Mouse (Mus musculus) hindbrain, postnatal 0 days (tissue): Measurements from ENCODE around the gene Borcs7. TPM values are rescaled to one million over a fixed set of nuclear protein-coding genes. Genes with fewer than 3 reads are reported as not detected.

Experiments
- ATAC-seq: fragments of 200-750 bp; cut with Nextera tagmentation; 2 replicates; pipeline ENCODE4 v1.8.0; 2017; ENCODE audit warnings: mild to moderate bottlenecking, moderate TSS enrichment, moderate library complexity
- DNase-seq: peaks from one replicate; pipeline ENCODE4 v3.0.0-alpha.2; 2015; ENCODE audit warnings: low spot score
- H3K27ac ChIP-seq: fragments of 300-500 bp; sonication (generic); 2 replicates; pipeline ENCODE4 v1.5.1; 2014; ENCODE audit warnings: mild to moderate bottlenecking
- H3K27me3 ChIP-seq: fragments of 300-500 bp; sonication (generic); 2 replicates; pipeline ENCODE4 v1.6.1; 2014; ENCODE audit warnings: low read length, mixed read lengths; ENCODE audit not compliant: insufficient read depth
- H3K36me3 ChIP-seq: fragments of 300-500 bp; sonication (generic); 2 replicates; pipeline ENCODE4 v1.6.1; 2014; ENCODE audit warnings: low read length, mixed read lengths; ENCODE audit not compliant: insufficient read depth
- H3K4me1 ChIP-seq: fragments of 300-500 bp; sonication (generic); 2 replicates; pipeline ENCODE4 v1.6.1; 2014; ENCODE audit warnings: antibody characterized with exemption, low read length, mixed read lengths; ENCODE audit not compliant: insufficient read depth
- H3K4me2 ChIP-seq: fragments of 300-500 bp; sonication (generic); 2 replicates; pipeline ENCODE4 v1.6.1; 2014; ENCODE audit warnings: low read depth, mild to moderate bottlenecking, low read length, moderate library complexity, mixed read lengths
- H3K4me3 ChIP-seq: fragments of 300-500 bp; sonication (generic); 2 replicates; pipeline ENCODE4 v1.5.1; 2014; ENCODE audit warnings: low read length
- H3K9ac ChIP-seq: fragments of 300-500 bp; sonication (generic); replicated peaks from 2 replicates; pipeline ENCODE4 v1.6.1; 2014; ENCODE audit warnings: mild to moderate bottlenecking, low read length, moderate library complexity, mixed read lengths
- H3K9me3 ChIP-seq: fragments of 300-500 bp; sonication (generic); 2 replicates; pipeline ENCODE4 v1.6.1; 2016; ENCODE audit warnings: low read length, mixed read lengths
- CTCF ChIP-seq: IDR thresholded peaks from 2 replicates; pipeline ENCODE4 v1.5.1; 2016; ENCODE audit warnings: antibody characterized with exemption, control low read depth, low read depth
- WGBS: fragments of 180-500 bp; shearing (Covaris S2); extraction: QIAGEN DNeasy Blood & Tissue Kit; methylation state at CpG from one replicate; pipeline ENCODE4 v1.1.7; 2014; 5-methylcytosine and 5-hydroxymethylcytosine counted together
- polyA plus RNA-seq: library from polyadenylated mRNA; unstranded; fragments of >200 nt; fragmentation: Nextera tagmentation; extraction: Ambion mirVana; gene quantifications from 2 replicates; pipeline ENCODE4 v1.2.1, GENCODE M21; 2015
- total RNA-seq: library from RNA; depleted of rRNA; stranded (reverse); fragments of >200 nt; gene quantifications from 2 replicates; pipeline ENCODE4 v1.2.3, GENCODE M21; 2014

Gene Borcs7
- total and polyA plus RNA-seq, 2 experiments from 2014 or later, result 11.2 to 37.1 TPM

DNA sequence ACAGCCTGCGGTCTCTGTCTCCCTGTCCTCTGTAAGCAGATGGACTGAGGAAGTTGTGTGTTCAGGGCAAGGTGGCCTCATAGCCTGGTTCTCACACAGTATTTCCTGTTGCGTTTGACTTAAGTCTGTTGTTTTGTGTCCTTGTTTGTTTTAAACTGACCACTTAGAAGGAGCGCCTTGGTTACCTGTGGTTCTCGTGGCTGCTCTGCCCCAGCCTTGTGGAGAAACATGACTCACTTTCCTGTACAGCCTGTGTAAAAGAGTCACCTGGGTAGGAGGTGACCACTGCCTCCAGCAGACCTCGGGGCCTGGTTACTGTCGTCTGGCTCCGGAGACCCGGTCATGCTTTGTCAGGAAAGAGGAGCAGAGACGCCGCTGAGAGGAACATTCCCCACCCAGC is 34.1 kb upstream of the Borcs7 start:
- no peak overlapping the region for H3K4me3 ChIP-seq
- TF ChIP-seq CTCF, result no peak
- no peaks in the 10 kb centered on the region for H3K9me3 ChIP-seq
- DNase-seq (no peak), ATAC-seq (no peak)
- H3K9ac ChIP-seq, result no peak overlapping the region
- WGBS, result 93% methylated on average over 10 of the region's 10 CpGs
- no peak overlapping the region for H3K27ac ChIP-seq
- H3K4me1 ChIP-seq, result no peaks in the 10 kb centered on the region
- no peak overlapping the region for H3K4me2 ChIP-seq
- H3K27me3 ChIP-seq, result no peaks in the 10 kb centered on the region
- H3K36me3 ChIP-seq, result peaks cover 30% of the 10 kb centered on the region

DNA sequence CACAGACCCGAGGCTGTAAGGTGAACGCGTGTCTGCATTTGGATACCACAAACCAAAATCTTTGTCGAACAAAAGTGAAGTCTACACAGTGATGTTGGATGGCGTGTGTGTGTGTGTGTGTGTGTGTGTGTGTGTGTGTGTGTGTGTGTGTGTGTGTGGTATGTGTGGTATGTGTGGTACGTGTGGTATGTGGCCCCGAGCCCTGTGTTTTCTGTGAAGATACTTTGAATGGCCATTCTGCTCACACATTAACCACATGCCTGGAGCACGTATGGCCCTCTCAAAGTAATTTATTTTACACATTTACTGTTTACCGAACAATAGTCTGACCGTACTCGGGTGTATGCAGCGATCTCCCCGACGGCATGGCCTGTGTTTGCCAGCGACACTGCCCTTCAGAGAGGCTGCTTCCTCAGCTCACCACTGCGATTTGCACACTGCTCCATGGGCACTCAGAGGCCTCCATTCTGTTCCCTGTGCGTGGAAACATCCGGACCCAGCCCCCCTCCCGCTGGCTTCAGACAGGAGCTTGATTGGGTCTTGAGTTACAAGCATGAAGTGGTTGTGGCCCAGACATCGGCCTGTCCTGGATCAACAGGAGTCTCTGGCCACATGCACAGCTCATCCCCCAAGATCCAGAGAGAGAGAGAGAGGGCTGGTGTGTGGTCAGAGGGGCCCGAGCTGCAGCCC is 33.4 kb upstream of the Borcs7 start:
- Histone ChIP-seq H3K9me3 (no peaks in the 10 kb centered on the region), H3K4me3 (no peak overlapping the region), H3K4me2 (no peak overlapping the region), H3K36me3 (peaks cover 30% of the 10 kb centered on the region), H3K4me1 (no peaks in the 10 kb centered on the region), H3K9ac (no peak overlapping the region), H3K27ac (no peak overlapping the region), H3K27me3 (no peaks in the 10 kb centered on the region)
- TF ChIP-seq CTCF, result no peak
- ATAC-seq (no peak), DNase-seq (no peak)
- 94% methylated on average over 21 of the region's 21 CpGs for WGBS

DNA sequence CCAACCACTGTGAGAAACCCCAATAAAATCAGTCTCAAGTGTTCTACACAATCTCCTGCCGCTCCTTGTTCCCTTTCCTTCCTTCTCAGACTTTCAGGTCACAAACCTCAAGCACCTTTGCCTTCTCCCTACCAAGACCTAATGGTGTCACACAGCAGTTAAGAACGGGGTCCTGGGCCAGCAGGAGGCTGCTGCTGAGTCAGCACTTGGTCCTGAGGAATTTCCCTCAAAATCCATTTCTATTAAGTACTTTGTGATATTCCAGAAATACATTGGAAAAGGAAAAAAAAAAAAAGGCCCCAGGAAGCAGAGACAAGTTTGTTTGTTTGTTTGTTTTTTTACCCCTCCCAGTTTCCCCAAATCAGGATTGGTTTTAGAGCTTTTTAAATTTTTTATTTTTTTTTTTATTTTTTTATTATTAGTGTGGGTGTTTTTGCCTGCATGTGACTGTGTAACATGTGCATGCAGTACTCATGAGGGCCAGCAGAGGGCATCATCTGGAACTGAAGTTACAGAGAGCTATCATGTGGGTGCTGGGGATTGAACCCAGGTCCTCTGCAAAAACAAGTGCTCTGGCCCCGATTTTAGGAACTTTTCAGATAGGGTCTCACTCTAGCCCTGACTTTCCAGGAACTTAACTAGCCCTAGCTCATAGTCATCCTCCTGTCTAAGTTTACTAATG is 32.2 kb upstream of the Borcs7 start:
- H3K9me3 ChIP-seq, result no peaks in the 10 kb centered on the region
- H3K4me3 ChIP-seq, result no peak overlapping the region
- H3K27me3 ChIP-seq, result no peaks in the 10 kb centered on the region
- no peak overlapping the region for H3K4me2 ChIP-seq
- no peak for ATAC-seq
- H3K36me3 ChIP-seq, result peaks cover 30% of the 10 kb centered on the region
- no peak overlapping the region for H3K27ac ChIP-seq
- peak; percentile 60 for TF ChIP-seq CTCF
- DNase-seq, result peak; percentile 38
- 96% methylated on average over 3 of the region's 3 CpGs for WGBS
- no peak overlapping the region for H3K9ac ChIP-seq
- H3K4me1 ChIP-seq, result no peaks in the 10 kb centered on the region

DNA sequence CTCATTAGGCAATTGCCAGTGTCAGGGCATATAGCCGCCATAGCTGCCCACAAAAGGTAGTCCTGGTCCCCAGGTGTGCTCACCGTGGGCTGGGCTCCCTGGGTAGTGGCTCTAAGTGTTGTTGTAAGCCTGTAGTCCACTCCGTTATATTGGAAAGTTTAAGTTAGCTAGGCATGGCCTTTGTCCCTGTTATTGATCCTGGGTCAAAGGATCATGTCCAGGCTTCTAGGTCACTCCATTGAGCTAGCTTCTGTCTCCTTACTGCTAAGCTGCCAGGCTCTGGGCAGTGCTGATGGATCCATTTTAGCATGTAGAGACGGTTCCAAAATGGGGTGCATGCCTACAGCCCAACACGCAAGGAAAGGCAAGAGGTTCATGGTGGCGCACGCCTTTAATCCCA is 31.4 kb upstream of the Borcs7 start:
- Histone ChIP-seq H3K4me2 (no peak overlapping the region), H3K4me3 (no peak overlapping the region), H3K9ac (no peak overlapping the region), H3K27ac (no peak overlapping the region), H3K36me3 (peaks cover 26% of the 10 kb centered on the region), H3K27me3 (no peaks in the 10 kb centered on the region), H3K9me3 (no peaks in the 10 kb centered on the region), H3K4me1 (no peaks in the 10 kb centered on the region)
- DNase-seq (no peak), ATAC-seq (no peak)
- 96% methylated on average over 7 of the region's 7 CpGs for WGBS
- TF ChIP-seq CTCF, result no peak

DNA sequence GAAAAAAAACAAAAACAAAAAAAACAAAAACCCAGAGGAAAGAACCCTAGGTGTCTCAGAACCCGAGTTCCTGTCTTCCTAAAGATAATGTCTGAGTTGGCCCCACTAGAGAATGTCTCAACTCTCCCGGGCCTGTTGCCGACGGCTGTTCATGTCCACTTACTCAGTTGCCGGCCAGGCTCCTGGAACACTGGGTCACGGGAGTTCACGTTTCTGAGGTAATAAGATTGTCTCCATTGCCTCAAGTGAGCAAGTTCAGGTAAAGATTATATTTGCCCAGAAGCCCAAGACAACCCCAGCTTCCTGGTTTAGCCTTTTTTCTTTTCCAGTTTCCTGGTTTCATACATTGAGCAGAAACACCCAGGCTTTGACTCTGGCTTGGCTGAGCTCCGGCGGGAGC is 30.9 kb upstream of the Borcs7 start:
- DNase-seq (no peak), ATAC-seq (no peak)
- H3K4me3 ChIP-seq, result no peak overlapping the region
- no peaks in the 10 kb centered on the region for H3K27me3 ChIP-seq
- H3K27ac ChIP-seq, result no peak overlapping the region
- H3K4me2 ChIP-seq, result no peak overlapping the region
- peaks cover 22% of the 10 kb centered on the region for H3K36me3 ChIP-seq
- no peak for TF ChIP-seq CTCF
- H3K4me1 ChIP-seq, result no peaks in the 10 kb centered on the region
- 87% methylated on average over 9 of the region's 9 CpGs for WGBS
- no peaks in the 10 kb centered on the region for H3K9me3 ChIP-seq
- H3K9ac ChIP-seq, result no peak overlapping the region

DNA sequence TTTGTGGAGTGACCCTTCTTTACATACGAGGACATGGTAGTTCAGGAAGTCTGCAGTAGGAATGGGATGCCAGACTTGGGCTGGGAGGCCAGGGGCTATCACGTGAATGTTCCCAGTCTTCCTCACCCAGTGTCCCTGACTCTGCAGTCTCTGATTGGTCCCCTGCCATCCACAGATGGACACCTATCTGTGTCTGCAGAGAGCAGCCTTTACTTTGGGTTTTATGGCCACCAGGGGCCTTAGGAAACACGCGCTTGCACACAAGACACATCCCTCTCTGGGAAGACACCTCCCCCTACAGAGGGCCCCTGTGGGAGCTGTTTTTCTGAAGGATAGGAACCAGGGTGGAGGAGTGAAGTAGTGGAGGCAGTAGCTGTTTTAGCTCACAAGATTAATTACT is 28.2 kb upstream of the Borcs7 start:
- DNase-seq (no peak), ATAC-seq (no peak)
- Histone ChIP-seq H3K27me3 (no peaks in the 10 kb centered on the region), H3K4me2 (no peak overlapping the region), H3K4me1 (no peaks in the 10 kb centered on the region), H3K9ac (no peak overlapping the region), H3K4me3 (no peak overlapping the region), H3K9me3 (no peaks in the 10 kb centered on the region), H3K36me3 (no peaks in the 10 kb centered on the region), H3K27ac (no peak overlapping the region)
- 0 out of 2 replicates have a peak, but pooled peaks have one; percentile 14 for TF ChIP-seq CTCF
- 65% methylated on average over 4 of the region's 4 CpGs for WGBS

DNA sequence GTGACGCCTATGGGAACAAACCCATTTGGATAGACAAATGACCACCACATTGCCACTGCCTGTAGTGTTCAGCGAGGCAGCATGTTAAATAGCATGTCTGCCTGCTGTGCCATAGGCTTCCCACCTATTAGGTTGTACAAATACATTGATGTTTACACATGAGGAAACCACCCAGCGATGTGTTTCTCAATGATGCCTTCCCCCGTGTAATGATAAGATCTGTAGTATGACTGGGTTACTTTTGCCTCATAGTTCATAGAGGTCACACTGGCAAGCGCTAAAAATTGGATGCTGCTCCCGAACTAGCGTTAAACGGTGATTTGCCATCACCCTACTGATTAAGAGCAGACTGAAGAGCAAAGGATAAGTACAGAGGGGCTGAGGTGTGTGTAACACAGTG is 27.5 kb upstream of the Borcs7 start:
- Histone ChIP-seq H3K4me1 (no peaks in the 10 kb centered on the region), H3K36me3 (no peaks in the 10 kb centered on the region), H3K4me2 (no peak overlapping the region), H3K27ac (no peak overlapping the region), H3K4me3 (no peak overlapping the region), H3K27me3 (no peaks in the 10 kb centered on the region), H3K9me3 (no peaks in the 10 kb centered on the region), H3K9ac (no peak overlapping the region)
- TF ChIP-seq CTCF, result no peak
- DNase-seq (no peak), ATAC-seq (no peak)
- WGBS, result 89% methylated on average over 8 of the region's 8 CpGs
